Mouse (Mus musculus) neural tube, embryonic 13.5 days (tissue): ENCODE data around the gene Lin52. TPM values are rescaled to one million over a fixed set of nuclear protein-coding genes. Genes with fewer than 3 reads are reported as not detected.
"Not testable (repeated sequence)": the region's sequence is repeated elsewhere in the genome, so short reads cannot be mapped to it uniquely, and the experiment has no call there.

Experiments
- ATAC-seq: fragments of 200-750 bp; cut with Nextera tagmentation; 2 replicates; pipeline ENCODE4 v1.8.0; 2017; ENCODE audit warnings: low read depth, mild to moderate bottlenecking, moderate TSS enrichment, moderate library complexity
- H3K27ac ChIP-seq: fragments of 300-500 bp; sonication (generic); replicated peaks from 2 replicates; pipeline ENCODE4 v1.5.1; 2015; ENCODE audit warnings: moderate library complexity, mild to moderate bottlenecking, inconsistent platforms
- H3K27me3 ChIP-seq: fragments of 300-500 bp; sonication (generic); 2 replicates; pipeline ENCODE4 v1.6.1; 2015; ENCODE audit warnings: mild to moderate bottlenecking, inconsistent platforms
- H3K36me3 ChIP-seq: fragments of 300-500 bp; sonication (generic); 2 replicates; pipeline ENCODE4 v1.6.1; 2015; ENCODE audit warnings: mild to moderate bottlenecking, inconsistent platforms
- H3K4me1 ChIP-seq: fragments of 300-500 bp; sonication (generic); replicated peaks from 2 replicates; pipeline ENCODE4 v1.6.1; 2015; ENCODE audit warnings: inconsistent platforms
- H3K4me2 ChIP-seq: fragments of 300-500 bp; sonication (generic); 2 replicates; pipeline ENCODE4 v1.6.1; 2015; ENCODE audit warnings: inconsistent platforms, mild to moderate bottlenecking, moderate library complexity
- H3K4me3 ChIP-seq: fragments of 300-500 bp; sonication (generic); 2 replicates; pipeline ENCODE4 v1.5.1; 2015; ENCODE audit warnings: mild to moderate bottlenecking, inconsistent platforms
- H3K9ac ChIP-seq: fragments of 300-500 bp; sonication (generic); 2 replicates; pipeline ENCODE4 v1.6.1; 2015; ENCODE audit warnings: moderate library complexity, mild to moderate bottlenecking, inconsistent platforms
- H3K9me3 ChIP-seq: fragments of 300-500 bp; sonication (generic); 2 replicates; pipeline ENCODE4 v1.6.1; 2016; ENCODE audit warnings: inconsistent platforms
- WGBS: fragments of 180-500 bp; shearing (Covaris S2); methylation state at CpG from one replicate; pipeline ENCODE4 v1.1.7; 2015; 5-methylcytosine and 5-hydroxymethylcytosine counted together
- polyA plus RNA-seq: library from polyadenylated mRNA; unstranded; fragments of >200 nt; fragmentation: Nextera tagmentation; extraction: Ambion mirVana; gene quantifications from 2 replicates; pipeline ENCODE4 v1.2.1, GENCODE M21; 2015

Gene Lin52
- polyA plus RNA-seq, 1 experiment from 2014 or later, result 31.7 TPM

DNA sequence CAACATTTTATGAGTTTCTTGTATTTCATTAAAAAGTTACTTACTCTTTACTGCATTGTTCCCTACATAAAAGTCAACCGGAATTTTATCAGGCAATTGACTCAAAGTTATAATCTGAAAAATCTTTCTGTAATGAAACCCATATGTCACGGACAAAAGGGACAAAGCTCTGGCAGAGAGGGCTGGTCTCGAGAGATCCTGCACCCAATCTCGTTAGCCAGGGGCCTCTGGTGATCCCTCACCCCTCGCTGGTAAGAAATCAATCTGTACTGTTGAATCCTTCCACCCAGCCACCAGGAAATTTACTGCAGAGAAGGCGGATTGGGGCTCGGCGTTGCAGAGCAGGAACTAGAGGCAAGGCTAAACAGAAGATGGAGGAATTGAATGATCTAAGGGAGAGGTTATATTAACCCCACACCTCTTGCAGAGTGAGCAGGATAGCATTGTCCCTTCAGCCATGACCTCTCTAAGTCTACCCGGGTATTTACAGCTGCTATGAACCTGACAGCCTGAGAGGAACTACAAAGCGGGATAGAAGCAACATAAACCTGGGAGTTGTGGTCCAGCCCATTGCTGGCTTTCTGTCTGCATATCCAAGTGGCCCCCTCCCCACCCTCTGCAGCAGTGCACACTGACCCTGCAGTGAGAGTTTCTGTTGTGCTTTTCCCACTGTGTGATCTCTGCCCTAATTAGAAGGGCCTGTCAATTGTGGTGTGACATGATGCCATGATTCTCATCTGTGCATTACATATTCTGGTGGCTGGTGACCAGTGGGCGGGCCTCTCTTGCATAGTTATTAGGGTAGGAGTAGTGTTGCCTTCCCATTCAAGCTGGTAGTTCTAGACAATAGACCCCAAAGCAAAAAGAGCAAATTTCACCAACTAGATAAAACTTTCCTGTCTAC is 73.2 kb downstream of the Lin52 start:
- Histone ChIP-seq H3K4me1 (peaks cover 17% of the 10 kb centered on the region; the same call in 1 of the 2 replicates), H3K27me3 (peaks cover 53% of the 10 kb centered on the region)
- no peak for ATAC-seq

DNA sequence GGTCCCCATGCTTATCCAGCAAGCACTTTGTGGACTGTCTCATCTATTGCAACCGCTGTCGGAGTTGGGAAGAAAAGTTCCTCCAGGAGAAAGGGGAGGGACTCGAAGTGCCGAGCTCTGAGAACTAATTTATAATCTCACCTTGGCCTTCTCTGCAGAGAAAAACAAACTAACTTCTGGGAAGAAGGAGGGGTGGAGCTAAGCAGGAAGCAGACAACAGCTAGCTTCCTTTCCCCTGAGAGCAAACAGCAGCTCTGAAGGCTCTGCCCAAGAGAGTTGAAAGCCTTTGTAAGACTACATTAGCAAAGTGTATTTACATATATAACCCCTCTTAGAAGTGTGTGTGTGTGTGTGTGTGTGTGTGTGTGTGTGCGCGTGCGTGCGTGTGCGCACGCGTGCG is 74.2 kb downstream of the Lin52 start:
- Histone ChIP-seq H3K9ac (no peak overlapping the region), H3K4me1 (peaks cover 17% of the 10 kb centered on the region; the same call in 1 of the 2 replicates), H3K27me3 (peaks cover 60% of the 10 kb centered on the region), H3K27ac (no peak overlapping the region), H3K4me3 (no peak overlapping the region), H3K9me3 (no peaks in the 10 kb centered on the region), H3K4me2 (no peak overlapping the region), H3K36me3 (no peaks in the 10 kb centered on the region)
- ATAC-seq, result no peak
- 87% methylated on average over 12 of the region's 12 CpGs for WGBS

More for the DNA sequence above, 73.2 kb downstream of the Lin52 start:
- Histone ChIP-seq H3K9ac (no peak overlapping the region), H3K4me3 (no peak overlapping the region), H3K4me2 (no peak overlapping the region), H3K36me3 (no peaks in the 10 kb centered on the region), H3K9me3 (no peaks in the 10 kb centered on the region), H3K27ac (no peak overlapping the region)
- 66% methylated on average over 11 of the region's 11 CpGs for WGBS

DNA sequence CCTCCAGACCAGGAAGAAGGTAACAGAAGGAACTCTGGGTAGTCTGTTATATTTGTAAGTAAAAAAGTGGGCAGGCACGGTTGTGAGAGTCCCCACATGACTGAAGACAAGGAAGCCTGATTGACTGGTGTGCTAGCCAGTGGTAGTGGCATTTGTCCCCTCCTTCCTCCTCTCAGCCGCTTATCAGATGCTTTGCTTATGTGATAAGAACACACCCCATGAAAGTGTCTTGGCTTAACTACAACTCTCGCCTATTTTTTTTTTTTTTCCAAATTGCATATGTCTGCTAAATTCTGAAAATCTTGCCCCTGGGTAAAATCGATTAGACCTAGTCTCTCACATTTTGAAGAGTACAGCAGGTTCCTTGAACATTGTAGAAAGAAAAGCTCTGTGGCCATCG is 79.2 kb downstream of the Lin52 start:
- H3K4me2 ChIP-seq, result no peak overlapping the region
- peaks cover 74% of the 10 kb centered on the region for H3K27me3 ChIP-seq
- H3K4me3 ChIP-seq, result no peak overlapping the region
- H3K9ac ChIP-seq, result no peak overlapping the region
- no peaks in the 10 kb centered on the region for H3K36me3 ChIP-seq
- no peak overlapping the region for H3K27ac ChIP-seq
- peaks cover 32% of the 10 kb centered on the region for H3K4me1 ChIP-seq
- H3K9me3 ChIP-seq, result no peaks in the 10 kb centered on the region
- ATAC-seq, result no peak
- WGBS, result 92% methylated on average over 5 of the region's 5 CpGs

- H3K36me3 ChIP-seq, result no peaks in the 10 kb centered on the region
- no peak overlapping the region for H3K4me2 ChIP-seq
- peaks cover 78% of the 10 kb centered on the region for H3K27me3 ChIP-seq
- peak overlapping the region; percentile 42; the same call in 1 of the 2 replicates for H3K27ac ChIP-seq
- H3K9me3 ChIP-seq, result no peaks in the 10 kb centered on the region
- 31% methylated on average over 13 of the region's 13 CpGs for WGBS
- H3K4me1 ChIP-seq, result peaks cover 25% of the 10 kb centered on the region
- no peak overlapping the region for H3K4me3 ChIP-seq
- peak; percentile 83 for ATAC-seq
- no peak overlapping the region for H3K9ac ChIP-seq
Observed at GRCm38 (mm10) chr12:84531906-84532829, 80.9 kb downstream of the Lin52 start.

DNA sequence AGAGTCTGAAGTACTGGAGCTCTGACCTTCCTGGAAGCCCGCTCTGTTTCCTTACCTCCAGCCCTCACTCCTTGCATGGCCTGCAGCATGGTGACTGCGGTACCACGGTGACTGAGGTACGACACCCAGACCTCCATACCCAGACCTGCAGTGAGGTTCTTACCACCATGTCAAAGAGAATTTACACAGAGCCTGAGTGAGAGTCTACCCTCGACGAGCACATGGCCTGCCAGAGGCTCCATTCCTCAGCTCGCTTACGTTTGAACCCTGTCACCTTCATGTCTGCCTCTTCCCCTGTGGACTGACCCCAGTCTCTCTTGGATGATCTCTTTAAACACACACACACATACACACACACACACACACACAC is 81.6 kb downstream of the Lin52 start:
- Histone ChIP-seq H3K9ac (no peak overlapping the region), H3K36me3 (no peaks in the 10 kb centered on the region), H3K4me3 (no peak overlapping the region), H3K27ac (0 out of 2 replicates have a peak overlapping the region, but pooled peaks have one; percentile 13), H3K9me3 (no peaks in the 10 kb centered on the region), H3K27me3 (peaks cover 72% of the 10 kb centered on the region), H3K4me2 (no peak overlapping the region), H3K4me1 (peaks cover 25% of the 10 kb centered on the region)
- ATAC-seq, result peak; percentile 24; the same call in 1 of the 2 replicates
- WGBS, result 69% methylated on average over 8 of the region's 8 CpGs

DNA sequence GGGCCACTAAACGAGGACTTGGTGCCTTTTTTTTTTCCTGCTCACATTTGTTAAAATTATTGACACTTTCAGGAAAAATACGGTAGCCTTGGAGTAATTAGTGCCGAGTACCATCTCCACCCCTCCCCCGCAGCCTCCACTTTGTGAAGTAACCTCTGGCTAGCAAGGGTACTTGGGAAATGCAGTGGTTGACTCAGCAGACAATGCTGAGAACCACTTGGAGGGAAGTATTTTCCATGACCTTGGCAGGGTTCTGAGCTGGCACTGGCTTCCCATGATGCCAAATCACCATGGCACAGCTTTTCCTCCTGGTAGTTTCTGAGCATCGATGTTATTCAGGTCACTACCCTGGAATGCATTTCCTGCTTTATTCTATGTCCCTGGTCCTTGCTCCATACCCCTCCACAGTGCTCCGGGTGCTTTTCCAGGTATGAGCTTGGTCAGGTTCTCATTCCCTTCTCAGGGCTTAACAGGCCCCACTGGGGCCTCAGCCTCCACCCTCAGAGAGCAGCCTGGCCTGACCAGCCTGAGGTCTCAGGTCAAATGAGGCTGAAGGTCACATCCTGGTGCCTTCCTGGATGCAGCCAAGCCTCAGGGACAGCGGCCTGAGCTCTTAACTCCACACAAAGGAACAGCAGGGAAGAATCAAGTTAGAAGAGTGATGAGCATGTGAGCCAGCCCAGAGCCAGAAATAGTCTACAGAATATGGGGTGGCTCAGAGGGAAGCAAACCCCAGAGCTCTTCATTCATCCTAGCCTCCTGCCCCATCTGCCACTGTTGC is 82.7 kb downstream of the Lin52 start:
- ATAC-seq, result no peak
- no peak overlapping the region for H3K4me3 ChIP-seq
- H3K4me2 ChIP-seq, result no peak overlapping the region
- H3K9ac ChIP-seq, result no peak overlapping the region
- H3K4me1 ChIP-seq, result peaks cover 25% of the 10 kb centered on the region
- no peaks in the 10 kb centered on the region for H3K9me3 ChIP-seq
- WGBS, result 75% methylated on average over 7 of the region's 7 CpGs
- no peak overlapping the region for H3K27ac ChIP-seq
- H3K27me3 ChIP-seq, result peaks cover 72% of the 10 kb centered on the region
- no peaks in the 10 kb centered on the region for H3K36me3 ChIP-seq

DNA sequence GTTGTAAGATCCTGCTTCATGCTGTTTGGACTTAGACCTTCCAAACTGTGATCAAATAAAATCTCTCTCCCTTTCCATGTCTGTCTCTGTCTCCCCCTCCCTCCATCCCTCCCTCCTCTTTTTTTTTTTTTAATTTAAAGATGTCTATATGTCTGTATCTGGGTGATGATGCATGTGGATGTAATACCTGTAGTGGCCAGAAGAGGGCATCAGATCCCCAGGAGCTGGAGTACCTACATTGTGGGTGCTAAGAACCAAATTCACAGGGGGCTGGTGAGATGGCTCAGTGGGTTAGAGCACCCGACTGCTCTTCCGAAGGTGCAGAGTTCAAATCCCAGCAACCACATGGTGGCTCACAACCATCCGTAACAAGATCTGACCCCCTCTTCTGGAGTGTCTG is 88.3 kb downstream of the Lin52 start:
- peaks cover 76% of the 10 kb centered on the region for H3K27me3 ChIP-seq
- H3K4me2 ChIP-seq, H3K27ac ChIP-seq, H3K36me3 ChIP-seq, H3K9me3 ChIP-seq, H3K9ac ChIP-seq, H3K4me3 ChIP-seq, ATAC-seq, H3K4me1 ChIP-seq: not testable (repeated sequence)
- 83% methylated on average over 3 of the region's 3 CpGs for WGBS

- no peak for ATAC-seq
- 64% methylated on average over 11 of the region's 11 CpGs for WGBS
- H3K27ac ChIP-seq, result no peak overlapping the region
- no peak overlapping the region for H3K4me3 ChIP-seq
- H3K36me3 ChIP-seq, result no peaks in the 10 kb centered on the region
- no peaks in the 10 kb centered on the region for H3K9me3 ChIP-seq
- no peaks in the 10 kb centered on the region; the same call in 1 of the 2 replicates for H3K4me1 ChIP-seq
- H3K4me2 ChIP-seq, result no peak overlapping the region
- no peak overlapping the region for H3K9ac ChIP-seq
- H3K27me3 ChIP-seq, result peaks cover 63% of the 10 kb centered on the region
Observed at GRCm38 (mm10) chr12:84541391-84541958, 90.3 kb downstream of the Lin52 start.

DNA sequence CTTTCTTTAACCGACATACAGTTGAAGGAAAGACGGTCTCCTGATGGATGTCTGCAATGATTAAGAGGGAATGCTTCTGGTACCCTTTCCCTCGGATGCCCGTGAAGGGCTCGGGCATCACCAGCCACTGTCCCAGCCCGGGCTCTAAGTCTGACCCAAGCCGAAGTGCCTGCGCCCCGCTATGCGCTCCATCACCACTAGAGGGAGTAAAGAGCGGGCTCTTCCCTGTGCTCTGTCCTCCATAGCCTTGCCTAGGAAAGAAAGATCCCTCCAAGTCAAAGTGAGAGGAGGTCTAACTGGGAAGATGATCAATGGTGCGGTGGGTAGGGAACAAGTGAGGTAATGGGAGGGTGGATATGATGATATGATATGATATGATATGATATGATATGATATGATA is 94.8 kb downstream of the Lin52 start:
- WGBS, result 6% methylated on average over 12 of the region's 12 CpGs
- ATAC-seq, result peak; percentile 75
- H3K9me3 ChIP-seq, result no peaks in the 10 kb centered on the region
- no peak overlapping the region for H3K9ac ChIP-seq
- no peak overlapping the region for H3K27ac ChIP-seq
- H3K4me2 ChIP-seq, result no peak overlapping the region
- H3K4me1 ChIP-seq, result peaks cover 3% of the 10 kb centered on the region; the same call in 1 of the 2 replicates
- no peaks in the 10 kb centered on the region for H3K36me3 ChIP-seq
- no peak overlapping the region for H3K4me3 ChIP-seq
- peaks cover 45% of the 10 kb centered on the region for H3K27me3 ChIP-seq

GRCm38 (mm10) chr12:84546577-84547085 is 95.4 kb downstream of the Lin52 start:
- no peak overlapping the region for H3K4me3 ChIP-seq
- H3K9me3 ChIP-seq, result no peaks in the 10 kb centered on the region
- peaks cover 44% of the 10 kb centered on the region for H3K27me3 ChIP-seq
- no peak overlapping the region for H3K9ac ChIP-seq
- H3K27ac ChIP-seq, result no peak overlapping the region
- 40% methylated on average over 2 of the region's 2 CpGs for WGBS
- H3K4me2 ChIP-seq, result no peak overlapping the region
- no peaks in the 10 kb centered on the region for H3K36me3 ChIP-seq
- ATAC-seq, result 0 out of 2 replicates have a peak, but pooled peaks have one; percentile 15
- H3K4me1 ChIP-seq, result peaks cover 3% of the 10 kb centered on the region; the same call in 1 of the 2 replicates

- 45% methylated on average over 8 of the region's 8 CpGs for WGBS
- no peak overlapping the region for H3K27ac ChIP-seq
Observed at GRCm38 (mm10) chr12:84548251-84548650, 97.0 kb downstream of the Lin52 start.

More at GRCm38 (mm10) chr12:84548251-84548650, 97.0 kb downstream of the Lin52 start:
- no peak for ATAC-seq
- H3K27me3 ChIP-seq, result peaks cover 44% of the 10 kb centered on the region
- H3K4me2 ChIP-seq, result no peak overlapping the region
- H3K36me3 ChIP-seq, result no peaks in the 10 kb centered on the region
- H3K4me1 ChIP-seq, result peaks cover 3% of the 10 kb centered on the region; the same call in 1 of the 2 replicates
- H3K9ac ChIP-seq, result no peak overlapping the region
- no peak overlapping the region for H3K4me3 ChIP-seq
- H3K9me3 ChIP-seq, result no peaks in the 10 kb centered on the region
